Mouse (Mus musculus) heart, adult 2 months (tissue): Measurements from ENCODE around the gene Agpat4. TPM values are rescaled to one million over a fixed set of nuclear protein-coding genes. Genes with fewer than 3 reads are reported as not detected.
A peak's percentile ranks its signal among the peaks of the same experiment; 100 is the strongest.

Experiments used
- DNase-seq, 2 experiments: peaks; one replicate each; pipeline ENCODE4 v3.0.0; 2021
- H3K27ac ChIP-seq: fragments of 200-600 bp; 2 replicates; pipeline ENCODE4 v1.8.1; 2022
- H3K27me3 ChIP-seq: fragments of 200-500 bp; 2 replicates; pipeline ENCODE4 v1.6.1; 2012; ENCODE audit warnings: mild to moderate bottlenecking, low read length, inconsistent platforms, mixed read lengths; ENCODE audit not compliant: control insufficient read depth, insufficient read depth
- H3K36me3 ChIP-seq: fragments of 200-500 bp; 2 replicates; pipeline ENCODE4 v1.6.1; 2012; ENCODE audit warnings: low read length, inconsistent platforms; ENCODE audit not compliant: control insufficient read depth, insufficient read depth
- H3K4me1 ChIP-seq: fragments of 200-500 bp; 2 replicates; pipeline ENCODE4 v1.6.1; 2011; ENCODE audit warnings: low read length; ENCODE audit not compliant: control insufficient read depth, insufficient read depth
- H3K4me3 ChIP-seq: fragments of 200-600 bp; 2 replicates; pipeline ENCODE4 v1.8.1; 2022
- H3K79me2 ChIP-seq: fragments of 200-500 bp; replicated peaks from 2 replicates; pipeline ENCODE4 v1.6.1; 2012; ENCODE audit warnings: mild to moderate bottlenecking, inconsistent platforms, low read length, moderate library complexity, mixed read lengths; ENCODE audit not compliant: control insufficient read depth, insufficient read depth
- H3K9ac ChIP-seq: fragments of 200-500 bp; 2 replicates; pipeline ENCODE4 v1.6.1; 2012; ENCODE audit warnings: low read depth, mild to moderate bottlenecking, control low read depth, inconsistent platforms, low read length, mixed read lengths
- CTCF ChIP-seq: fragments of 200-600 bp; IDR thresholded peaks from 2 replicates; pipeline ENCODE4 v1.8.1; 2022; ENCODE audit warnings: antibody characterized with exemption, mild to moderate bottlenecking, moderate library complexity
- EP300 ChIP-seq: fragments of 200-500 bp; IDR thresholded peaks from 2 replicates; pipeline ENCODE4 v1.6.1; 2011; ENCODE audit warnings: low read depth, low read length, control low read depth; ENCODE audit not compliant: insufficient read depth
- POLR2A ChIP-seq: fragments of 200-500 bp; IDR thresholded peaks from 2 replicates; pipeline ENCODE4 v1.6.1; 2011; ENCODE audit warnings: mild to moderate bottlenecking, low read depth, low read length, control low read depth; ENCODE audit not compliant: insufficient read depth
- WGBS: fragments of 180-500 bp; shearing (Covaris S2); methylation state at CpG from one replicate; pipeline ENCODE4 v1.1.7; 2018; 5-methylcytosine and 5-hydroxymethylcytosine counted together
- intact Hi-C: fragments of 180-260 bp; cut with DNase I; formaldehyde crosslinking; loops from one replicate; pipeline ENCODE4 v1.15.1; 2025
- polyA plus RNA-seq: library from polyadenylated mRNA; depleted of rRNA; stranded (reverse); fragments of >200 nt; gene quantifications from 2 replicates; pipeline ENCODE4 v1.2.3, GENCODE M21; 2012
- total RNA-seq, 2 experiments: library from RNA; stranded (reverse); gene quantifications; 2 replicates each; pipeline ENCODE4 v1.2.3; 2021

Gene Agpat4
- total and polyA plus RNA-seq, 3 experiments = 4.4 to 5.3 (median 4.8) TPM

DNA sequence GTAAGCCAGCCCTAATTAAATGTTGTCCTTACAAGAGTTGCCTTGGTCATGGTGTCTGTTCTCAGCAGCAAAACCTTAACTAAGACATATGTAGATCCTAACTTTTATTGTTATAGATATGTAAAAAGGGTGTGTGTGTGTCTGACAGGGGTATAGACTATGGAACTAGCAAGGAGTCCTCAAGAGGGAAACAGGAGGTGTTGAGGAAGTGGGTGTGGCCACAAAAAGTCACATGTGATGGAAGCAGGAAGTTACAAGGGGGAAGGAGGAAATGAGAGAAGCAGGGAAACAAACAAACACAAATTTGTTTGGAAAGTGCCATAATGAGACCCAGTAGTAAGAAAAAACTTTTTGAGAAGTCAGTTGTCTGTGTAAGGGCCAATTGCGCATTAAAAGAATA is 24.5 kb upstream of the Agpat4 start:
- TF ChIP-seq EP300 (no peak), CTCF (no peak), POLR2A (no peak)
- WGBS = 95% methylated on average over 1 of the region's 1 CpGs
- DNase-seq = no peak

DNA sequence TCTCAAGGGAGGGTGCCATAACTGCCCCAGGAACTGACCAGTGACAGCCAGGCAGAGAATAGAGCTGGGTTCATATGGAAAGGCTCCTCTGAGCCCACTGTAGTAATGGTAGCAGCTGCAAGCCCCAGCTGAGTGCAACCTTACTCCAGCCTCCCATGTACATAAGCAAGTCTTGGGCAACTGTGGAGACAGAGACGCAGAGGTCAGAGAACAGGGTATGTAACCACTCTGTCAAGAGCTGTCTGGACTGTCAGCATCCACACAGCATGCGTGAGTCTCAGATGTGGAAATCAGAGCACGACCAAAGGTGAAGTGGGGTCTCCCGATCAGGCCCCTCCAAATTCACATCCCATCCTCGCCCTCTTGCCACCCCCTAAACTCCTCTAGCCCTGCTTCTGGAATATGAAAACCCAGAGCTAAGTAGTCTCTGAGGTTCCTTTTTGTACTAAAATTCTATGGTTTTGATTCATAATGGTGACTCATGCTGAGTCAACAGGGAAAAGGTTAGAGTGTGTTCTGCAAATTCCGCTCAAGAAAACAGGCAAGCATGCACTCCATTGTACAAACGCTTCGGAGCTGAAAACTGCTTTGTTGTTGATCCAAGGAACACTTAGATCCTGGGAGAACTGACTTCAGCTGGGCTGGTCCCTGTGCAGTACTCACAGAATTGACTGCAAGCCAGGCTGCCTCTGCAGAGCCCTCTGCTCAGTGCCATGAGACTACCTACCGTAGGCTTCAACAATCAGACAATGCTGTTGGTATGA is 23.5 kb upstream of the Agpat4 start:
- Histone ChIP-seq H3K4me1 (no peaks in the 10 kb centered on the region), H3K36me3 (no peaks in the 10 kb centered on the region), H3K27ac (no peak overlapping the region), H3K9ac (no peak overlapping the region), H3K27me3 (no peaks in the 10 kb centered on the region), H3K4me3 (no peak overlapping the region), H3K79me2 (no peaks in the 10 kb centered on the region)
- intact Hi-C loops = no loop called here
- WGBS = 83% methylated on average over 9 of the region's 9 CpGs
- no peak for TF ChIP-seq CTCF
- TF ChIP-seq POLR2A = no peak
- no peak for TF ChIP-seq EP300
- DNase-seq = no peak

More for the DNA sequence above, 24.5 kb upstream of the Agpat4 start:
- H3K27ac ChIP-seq = no peak overlapping the region
- H3K9ac ChIP-seq = no peak overlapping the region
- no peaks in the 10 kb centered on the region for H3K27me3 ChIP-seq
- no peak overlapping the region for H3K4me3 ChIP-seq
- H3K4me1 ChIP-seq = no peaks in the 10 kb centered on the region
- H3K36me3 ChIP-seq = no peaks in the 10 kb centered on the region
- no peaks in the 10 kb centered on the region for H3K79me2 ChIP-seq
- intact Hi-C loops = no loop called here

DNA sequence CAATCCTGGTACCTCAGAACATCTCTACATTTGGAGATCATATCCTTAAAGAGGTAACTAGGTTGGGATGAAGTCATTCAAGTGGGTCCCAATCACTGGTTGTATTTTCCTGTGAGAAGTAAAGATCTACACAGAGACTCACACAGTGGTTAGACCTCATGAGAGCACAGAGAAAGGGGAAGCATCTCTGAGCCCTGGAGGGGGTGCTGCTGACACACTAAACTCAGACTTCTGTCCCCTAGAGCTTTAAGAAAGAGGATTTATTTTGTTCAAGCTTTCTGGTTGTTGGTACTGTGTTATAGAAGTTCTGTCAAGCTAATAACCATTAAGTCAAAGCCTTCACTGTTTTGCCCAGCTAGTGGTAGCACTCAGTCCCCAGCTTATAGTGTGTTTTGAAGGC is 19.1 kb upstream of the Agpat4 start:
- TF ChIP-seq EP300 (no peak), POLR2A (no peak), CTCF (0 out of 2 replicates have a peak, but pooled peaks have one; percentile 11)
- intact Hi-C loops = no loop called here

DNA sequence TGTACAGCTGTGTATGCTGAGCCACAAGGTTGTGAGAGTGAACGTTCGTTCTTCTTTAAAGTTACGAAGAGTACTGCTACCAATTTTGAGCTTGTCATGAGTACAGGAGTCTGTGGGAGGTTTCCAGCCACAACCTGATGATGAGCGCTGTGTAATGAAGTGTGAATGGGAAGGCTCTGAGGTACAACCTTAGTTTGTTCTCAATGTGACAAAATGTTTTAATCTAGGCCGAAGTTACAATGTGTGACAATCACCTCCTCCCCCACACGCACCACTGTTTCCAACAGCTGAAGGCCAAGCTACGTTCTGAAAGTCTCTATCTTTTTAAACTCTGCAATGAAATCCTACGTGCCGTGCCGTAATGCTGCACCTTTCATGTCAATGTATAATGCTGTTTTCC is 16.2 kb upstream of the Agpat4 start:
- H3K4me3 ChIP-seq = no peak overlapping the region
- 93% methylated on average over 10 of the region's 10 CpGs for WGBS
- H3K79me2 ChIP-seq = no peaks in the 10 kb centered on the region
- intact Hi-C loops = loop anchor here (5.0 kb wide), 1 partner anchor 110 kb away; no protein-coding TSS in a partner anchor
- no peaks in the 10 kb centered on the region for H3K36me3 ChIP-seq
- no peaks in the 10 kb centered on the region for H3K4me1 ChIP-seq
- TF ChIP-seq POLR2A (no peak), EP300 (no peak), CTCF (no peak)
- H3K9ac ChIP-seq = no peak overlapping the region
- H3K27me3 ChIP-seq = no peaks in the 10 kb centered on the region
- no peak overlapping the region for H3K27ac ChIP-seq
- DNase-seq = no peak

More for the DNA sequence above, 19.1 kb upstream of the Agpat4 start:
- Histone ChIP-seq H3K36me3 (no peaks in the 10 kb centered on the region), H3K27ac (no peak overlapping the region), H3K4me1 (no peaks in the 10 kb centered on the region), H3K4me3 (no peak overlapping the region), H3K27me3 (no peaks in the 10 kb centered on the region), H3K9ac (no peak overlapping the region), H3K79me2 (no peaks in the 10 kb centered on the region)
- DNase-seq = no peak

DNA sequence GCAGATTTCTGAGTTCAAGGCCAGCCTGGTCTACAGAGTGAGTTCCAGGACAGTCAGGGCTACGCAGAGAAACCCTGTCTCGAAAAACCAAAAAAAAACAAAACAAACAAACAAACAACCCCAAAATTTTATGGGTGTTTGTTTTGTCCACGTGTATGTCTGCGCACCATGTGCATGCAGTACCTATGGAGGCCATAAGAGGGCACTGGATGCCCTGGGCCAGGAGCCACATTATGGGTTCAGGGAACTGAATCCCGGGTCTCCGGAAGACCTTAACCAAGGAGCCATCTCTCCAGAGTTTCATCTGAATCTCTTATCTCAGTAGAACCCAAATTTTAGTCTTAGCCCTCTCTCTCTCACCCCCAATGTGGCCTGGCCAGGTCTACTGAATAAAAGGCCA is 14.7 kb upstream of the Agpat4 start:
- H3K9ac ChIP-seq = no peak overlapping the region
- TF ChIP-seq POLR2A (no peak), CTCF (peak; percentile 58), EP300 (no peak)
- H3K79me2 ChIP-seq = no peaks in the 10 kb centered on the region
- H3K4me1 ChIP-seq = no peaks in the 10 kb centered on the region
- H3K36me3 ChIP-seq = no peaks in the 10 kb centered on the region
- no peaks in the 10 kb centered on the region for H3K27me3 ChIP-seq
- 82% methylated on average over 6 of the region's 6 CpGs for WGBS
- intact Hi-C loops = loop anchor here (5.0 kb wide), 1 partner anchor 109 kb away; no protein-coding TSS in a partner anchor
- DNase-seq = no peak
- no peak overlapping the region for H3K4me3 ChIP-seq
- no peak overlapping the region for H3K27ac ChIP-seq

DNA sequence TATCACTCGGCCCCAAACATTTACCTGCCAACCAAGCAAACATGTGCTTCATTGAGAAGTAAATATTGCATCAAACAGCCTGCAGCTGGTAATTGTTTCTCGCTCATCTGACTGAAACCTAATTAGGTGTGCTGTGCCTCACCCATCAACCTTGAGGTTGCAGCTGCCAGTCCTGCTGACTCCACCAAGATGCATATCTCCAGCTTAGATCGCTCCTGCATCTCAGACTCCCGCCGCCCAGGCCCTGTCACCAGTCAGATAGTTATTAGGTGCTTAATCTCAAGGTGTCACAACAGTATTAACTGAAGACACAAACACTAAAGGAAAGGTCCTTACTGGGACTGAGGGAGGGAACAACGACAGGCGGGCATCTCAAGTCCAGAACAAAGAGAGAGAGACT is 14.3 kb upstream of the Agpat4 start:
- intact Hi-C loops = loop anchor here (5.0 kb wide), 1 partner anchor 108 kb away; no protein-coding TSS in a partner anchor

More for the DNA sequence above, 14.3 kb upstream of the Agpat4 start:
- H3K4me1 ChIP-seq = no peaks in the 10 kb centered on the region
- H3K27me3 ChIP-seq = no peaks in the 10 kb centered on the region
- H3K27ac ChIP-seq = no peak overlapping the region
- no peak overlapping the region for H3K4me3 ChIP-seq
- TF ChIP-seq EP300 (no peak), POLR2A (no peak), CTCF (no peak)
- WGBS = 79% methylated on average over 7 of the region's 7 CpGs
- H3K9ac ChIP-seq = no peak overlapping the region
- DNase-seq = no peak
- no peaks in the 10 kb centered on the region for H3K36me3 ChIP-seq
- no peaks in the 10 kb centered on the region for H3K79me2 ChIP-seq
